Mouse (Mus musculus) frontal cortex, postnatal 36 days (tissue): ENCODE measurements around the gene S100a11.
"Not testable (repeated sequence)": the region's sequence is repeated elsewhere in the genome, so short reads cannot be mapped to it uniquely, and the experiment has no call there.

Experiments used
- DNase-seq, 2 experiments: peaks; one replicate each; pipeline ENCODE4 v3.0.0; 2022; ENCODE audit warnings: low spot score in 2 of 2

The S100a11 gene

GRCm38 (mm10) chr3:93520330-93521193 lies at the start of gene S100a11:
Gene S100a11 (plus strand): TSS chr3:93520488.
- peak in 1 of 2 experiments; percentile 7 for DNase-seq

- DNase-seq = no peak
Observed at GRCm38 (mm10) chr3:93480053-93480452, 40.2 kb upstream of the S100a11 start.

GRCm38 (mm10) chr3:93481982-93482616 lies 38.2 kb upstream of the S100a11 start:
- no peak for DNase-seq

- DNase-seq = no peak
Observed at GRCm38 (mm10) chr3:93485611-93486010, 34.7 kb upstream of the S100a11 start.

- no peak for DNase-seq
Observed at GRCm38 (mm10) chr3:93488541-93488940, 31.7 kb upstream of the S100a11 start.

- DNase-seq = no peak
Observed at GRCm38 (mm10) chr3:93492176-93492575, 28.1 kb upstream of the S100a11 start.

GRCm38 (mm10) chr3:93493992-93494391 lies 26.3 kb upstream of the S100a11 start:
- DNase-seq = peak; percentile 19 to 77

GRCm38 (mm10) chr3:93494774-93495173 lies 25.5 kb upstream of the S100a11 start:
- not testable (repeated sequence) for DNase-seq

- DNase-seq = no peak
Observed at GRCm38 (mm10) chr3:93497131-93497530, 23.2 kb upstream of the S100a11 start.

GRCm38 (mm10) chr3:93499129-93499528 lies 21.2 kb upstream of the S100a11 start:
- DNase-seq = no peak

GRCm38 (mm10) chr3:93504536-93505189 lies 15.6 kb upstream of the S100a11 start:
- DNase-seq = no peak

GRCm38 (mm10) chr3:93505960-93506863 lies 14.1 kb upstream of the S100a11 start:
- no peak for DNase-seq

GRCm38 (mm10) chr3:93506881-93507325 lies 13.4 kb upstream of the S100a11 start:
- no peak for DNase-seq

GRCm38 (mm10) chr3:93509301-93509700 lies 11.0 kb upstream of the S100a11 start:
- no peak for DNase-seq

- no peak for DNase-seq
Observed at GRCm38 (mm10) chr3:93511036-93511435, 9.3 kb upstream of the S100a11 start.

GRCm38 (mm10) chr3:93511801-93512200 lies 8.5 kb upstream of the S100a11 start:
- DNase-seq = no peak

GRCm38 (mm10) chr3:93512386-93513101 lies 7.7 kb upstream of the S100a11 start:
- DNase-seq = no peak

- DNase-seq = no peak
Observed at GRCm38 (mm10) chr3:93514628-93515027, 5.7 kb upstream of the S100a11 start.

- DNase-seq = no peak
Observed at GRCm38 (mm10) chr3:93517343-93517742, 2.9 kb upstream of the S100a11 start.

GRCm38 (mm10) chr3:93519856-93520329 lies 395 bp upstream of the S100a11 start:
- no peak for DNase-seq
